Mouse (Mus musculus): Measurements from ENCODE around the gene Khnyn. TPM values are rescaled to one million over a fixed set of nuclear protein-coding genes. Genes with fewer than 3 reads are reported as not detected.

Gene Khnyn
- polyA plus RNA-seq, 1 experiment = 10.5 TPM

DNA sequence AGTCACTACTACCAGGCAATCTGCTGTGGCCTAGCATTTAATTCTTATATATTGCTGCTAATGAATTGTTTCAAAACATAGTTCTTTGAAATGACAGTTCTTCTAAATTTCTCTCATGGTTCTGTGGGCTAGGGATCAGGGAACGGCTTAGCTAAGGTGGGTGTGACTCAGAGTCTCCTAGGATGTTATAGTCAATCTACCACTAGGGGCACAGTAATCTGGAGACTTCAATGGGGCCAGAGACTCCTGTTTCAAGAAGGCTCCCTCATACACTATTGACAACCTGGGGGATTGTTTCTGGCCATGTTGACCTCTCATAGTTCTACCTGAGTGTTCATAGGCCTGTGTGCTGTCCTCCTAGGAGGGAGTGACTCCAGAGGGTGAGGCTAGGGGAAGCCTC lies 20.8 kb downstream of the Khnyn start:
- no peaks in the 10 kb centered on the region for H3K36me3 ChIP-seq (replicated peaks; ENCODE audit: low read length)
- peaks cover 5% of the 10 kb centered on the region for H3K27me3 ChIP-seq (replicated peaks)
- no peak overlapping the region for H3K4me3 ChIP-seq (replicated peaks)
- H3K4me1 ChIP-seq = peaks cover 21% of the 10 kb centered on the region
- no peaks in the 10 kb centered on the region for H3K9me3 ChIP-seq
- TF ChIP-seq GATA1 (IDR thresholded peaks at IDR 0.05; ENCODE audit: borderline replicate concordance, low read length) = no peak
- TF ChIP-seq FLI1 (IDR thresholded peaks at IDR 0.05; ENCODE audit: low read length) = no peak

DNA sequence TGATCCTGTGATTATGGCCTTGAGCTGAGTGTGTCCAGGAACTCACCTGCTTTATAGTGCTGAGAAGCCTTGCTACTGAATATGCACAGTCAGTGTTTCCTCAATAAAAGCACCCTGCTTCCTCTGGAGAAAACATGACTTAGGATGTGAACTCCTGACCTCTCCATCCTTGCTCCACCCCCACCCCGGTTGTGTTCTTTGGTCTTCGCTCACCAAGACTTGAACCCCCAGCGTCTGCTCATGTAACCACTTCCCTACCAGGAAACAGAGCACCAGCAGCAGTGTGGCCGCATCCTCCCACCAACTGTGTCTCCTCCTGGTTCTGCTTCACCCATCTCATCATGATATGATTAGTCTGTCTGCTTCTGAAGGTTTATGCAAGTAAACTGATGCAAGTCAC lies 28.7 kb downstream of the Khnyn start:
- H3K4me3 ChIP-seq (replicated peaks) = no peak overlapping the region
- TF ChIP-seq GATA1 (IDR thresholded peaks at IDR 0.05; ENCODE audit: borderline replicate concordance, low read length) (no peak), FLI1 (IDR thresholded peaks at IDR 0.05; ENCODE audit: low read length) (no peak)
- H3K36me3 ChIP-seq (replicated peaks; ENCODE audit: low read length) = no peaks in the 10 kb centered on the region

GRCm38 (mm10) chr14:55918240-55919082 lies 33.7 kb downstream of the Khnyn start:
- Histone ChIP-seq H3K4me3 (replicated peaks) (peak overlapping the region; percentile 67), H3K36me3 (replicated peaks; ENCODE audit: low read length) (no peaks in the 10 kb centered on the region), H3K4me1 (peaks cover 28% of the 10 kb centered on the region), H3K27me3 (replicated peaks) (no peaks in the 10 kb centered on the region), H3K9me3 (no peaks in the 10 kb centered on the region)
- TF ChIP-seq GATA1 (IDR thresholded peaks at IDR 0.05; ENCODE audit: borderline replicate concordance, low read length) = no peak
- TF ChIP-seq FLI1 (IDR thresholded peaks at IDR 0.05; ENCODE audit: low read length) = no peak

More for the DNA sequence above, 28.7 kb downstream of the Khnyn start:
- Histone ChIP-seq H3K4me1 (peaks cover 12% of the 10 kb centered on the region), H3K27me3 (replicated peaks) (peaks cover 3% of the 10 kb centered on the region), H3K9me3 (no peaks in the 10 kb centered on the region)

GRCm38 (mm10) chr14:55922475-55923232 lies 37.9 kb downstream of the Khnyn start:
- peaks cover 40% of the 10 kb centered on the region for H3K4me1 ChIP-seq
- no peak for TF ChIP-seq GATA1 (IDR thresholded peaks at IDR 0.05; ENCODE audit: borderline replicate concordance, low read length)
- TF ChIP-seq FLI1 (IDR thresholded peaks at IDR 0.05; ENCODE audit: low read length) = no peak
- no peaks in the 10 kb centered on the region for H3K9me3 ChIP-seq
- no peaks in the 10 kb centered on the region for H3K36me3 ChIP-seq (replicated peaks; ENCODE audit: low read length)
- no peaks in the 10 kb centered on the region for H3K27me3 ChIP-seq (replicated peaks)
- H3K4me3 ChIP-seq (replicated peaks) = no peak overlapping the region

DNA sequence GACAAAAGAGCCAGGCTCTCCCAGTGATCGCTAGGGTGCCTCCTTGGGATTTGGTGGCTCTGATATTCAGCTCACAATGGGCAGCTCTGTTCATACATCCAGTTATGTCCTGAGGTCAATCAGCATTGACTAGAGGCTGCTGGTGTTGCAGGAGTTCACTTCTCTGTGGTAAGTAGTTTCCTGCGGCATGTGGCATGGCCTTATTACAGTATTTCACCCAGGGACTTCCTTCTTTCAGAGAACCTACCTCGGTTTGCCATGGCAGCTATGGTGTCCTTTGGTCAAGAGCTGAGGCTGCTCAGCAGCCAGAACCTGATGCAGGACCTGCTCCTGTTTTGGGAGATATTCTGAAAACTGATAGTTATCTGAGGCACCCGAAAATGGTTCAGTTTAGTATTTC lies 42.1 kb downstream of the Khnyn start:
- Histone ChIP-seq H3K4me1 (peaks cover 24% of the 10 kb centered on the region), H3K9me3 (no peaks in the 10 kb centered on the region), H3K4me3 (replicated peaks) (no peak overlapping the region), H3K27me3 (replicated peaks) (no peaks in the 10 kb centered on the region), H3K36me3 (replicated peaks; ENCODE audit: low read length) (no peaks in the 10 kb centered on the region)
- TF ChIP-seq GATA1 (IDR thresholded peaks at IDR 0.05; ENCODE audit: borderline replicate concordance, low read length) (no peak), FLI1 (IDR thresholded peaks at IDR 0.05; ENCODE audit: low read length) (no peak)

DNA sequence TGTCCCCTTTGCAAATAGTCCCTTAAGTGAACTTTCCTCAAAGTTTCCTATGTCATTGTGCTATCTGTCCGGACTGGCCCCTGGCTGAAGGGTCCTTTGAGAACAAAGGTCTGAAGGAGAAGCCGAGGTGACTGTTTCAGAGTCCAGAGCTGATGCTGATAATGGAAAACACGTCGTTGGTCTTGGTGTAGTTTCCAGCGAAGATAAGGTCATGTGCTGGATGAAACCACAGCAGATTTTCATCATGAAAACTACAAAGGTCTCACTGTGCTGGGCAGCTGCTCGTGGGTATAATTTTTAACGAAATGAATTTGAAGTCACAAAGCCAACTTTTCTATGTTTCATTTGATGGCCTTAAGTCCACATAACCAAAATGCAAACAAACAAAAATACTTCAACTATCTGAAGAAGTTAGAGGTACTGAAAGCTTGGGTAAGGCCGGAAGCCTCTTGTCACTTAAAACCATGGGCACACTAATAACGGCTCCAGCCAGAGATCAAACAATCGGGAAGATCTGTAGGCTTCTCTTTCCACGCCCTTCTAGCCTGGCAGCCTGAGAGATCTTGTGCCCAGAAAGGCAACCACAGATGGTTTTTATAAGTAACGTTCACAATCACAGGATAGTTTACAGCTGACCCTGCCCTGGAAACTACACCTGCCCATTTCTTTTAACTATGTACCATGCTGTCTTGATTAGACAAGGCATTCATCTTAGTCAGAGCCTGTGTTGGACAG lies 44.7 kb downstream of the Khnyn start:
- no peak for TF ChIP-seq FLI1 (IDR thresholded peaks at IDR 0.05; ENCODE audit: low read length)
- TF ChIP-seq GATA1 (IDR thresholded peaks at IDR 0.05; ENCODE audit: borderline replicate concordance, low read length) = no peak
- Histone ChIP-seq H3K4me3 (replicated peaks) (no peak overlapping the region), H3K27me3 (replicated peaks) (no peaks in the 10 kb centered on the region), H3K36me3 (replicated peaks; ENCODE audit: low read length) (no peaks in the 10 kb centered on the region), H3K4me1 (peaks cover 21% of the 10 kb centered on the region), H3K9me3 (no peaks in the 10 kb centered on the region)

DNA sequence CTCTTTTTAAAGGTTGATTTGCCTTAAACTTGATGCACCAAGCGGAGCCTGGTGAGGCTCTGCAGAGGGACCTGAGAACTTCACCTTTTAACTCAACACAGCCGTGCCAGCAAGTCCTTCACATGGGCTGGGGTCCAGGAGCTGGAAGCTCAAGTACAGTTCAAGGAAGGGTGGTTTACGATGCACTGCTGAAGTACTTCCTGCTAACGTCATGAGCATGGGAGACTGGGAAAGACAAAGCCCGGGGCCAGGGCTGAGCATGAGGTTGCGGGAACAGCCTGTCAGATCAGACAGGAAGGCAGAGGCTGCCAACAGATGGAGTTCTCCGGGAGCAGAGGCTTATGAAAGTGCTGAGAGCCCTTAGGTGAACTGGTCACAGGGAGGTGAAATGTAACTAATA lies 48.8 kb downstream of the Khnyn start:
- Histone ChIP-seq H3K4me3 (replicated peaks) (no peak overlapping the region), H3K4me1 (peaks cover 9% of the 10 kb centered on the region), H3K36me3 (replicated peaks; ENCODE audit: low read length) (no peaks in the 10 kb centered on the region), H3K9me3 (no peaks in the 10 kb centered on the region), H3K27me3 (replicated peaks) (no peaks in the 10 kb centered on the region)
- TF ChIP-seq GATA1 (IDR thresholded peaks at IDR 0.05; ENCODE audit: borderline replicate concordance, low read length) (no peak), FLI1 (IDR thresholded peaks at IDR 0.05; ENCODE audit: low read length) (no peak)

DNA sequence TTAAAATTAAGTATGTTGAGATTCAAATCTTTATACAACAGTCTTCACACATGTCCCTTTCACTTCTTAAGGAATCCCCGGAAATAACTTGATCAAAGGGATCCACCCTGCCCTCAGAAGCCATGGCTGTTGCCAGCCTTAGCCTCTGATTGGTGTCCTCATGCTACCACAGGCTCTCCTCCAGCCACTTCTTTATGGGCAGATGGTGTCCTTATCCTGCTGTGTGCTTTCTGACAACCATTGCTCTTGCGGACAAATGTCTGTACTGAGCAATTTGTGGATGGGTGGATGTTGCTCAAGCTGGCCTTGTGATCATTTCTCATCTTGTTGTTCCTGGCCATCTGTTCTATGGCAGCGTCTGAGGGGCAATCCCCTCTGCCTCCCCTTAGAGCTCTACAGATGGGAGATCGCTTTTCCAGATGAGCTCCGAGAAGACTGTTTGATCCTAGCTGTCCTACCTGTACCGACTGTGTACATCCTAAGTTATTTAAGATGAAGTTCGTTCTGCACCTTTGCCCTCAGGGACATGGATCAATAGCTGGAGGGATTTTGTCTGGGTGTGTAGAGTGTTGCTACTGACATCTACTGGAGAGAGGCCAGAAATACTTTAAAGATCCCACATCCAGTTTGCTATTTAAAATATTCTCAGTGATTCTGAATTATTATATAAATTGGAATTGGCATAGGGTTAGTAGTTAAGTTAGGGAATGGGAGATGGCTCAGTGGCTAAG lies 55.5 kb downstream of the Khnyn start:
- Histone ChIP-seq H3K9me3 (no peaks in the 10 kb centered on the region), H3K27me3 (replicated peaks) (peaks cover 2% of the 10 kb centered on the region), H3K4me3 (replicated peaks) (no peak overlapping the region), H3K36me3 (replicated peaks; ENCODE audit: low read length) (no peaks in the 10 kb centered on the region), H3K4me1 (peaks cover 30% of the 10 kb centered on the region)
- TF ChIP-seq GATA1 (IDR thresholded peaks at IDR 0.05; ENCODE audit: borderline replicate concordance, low read length) (no peak), FLI1 (IDR thresholded peaks at IDR 0.05; ENCODE audit: low read length) (no peak)

DNA sequence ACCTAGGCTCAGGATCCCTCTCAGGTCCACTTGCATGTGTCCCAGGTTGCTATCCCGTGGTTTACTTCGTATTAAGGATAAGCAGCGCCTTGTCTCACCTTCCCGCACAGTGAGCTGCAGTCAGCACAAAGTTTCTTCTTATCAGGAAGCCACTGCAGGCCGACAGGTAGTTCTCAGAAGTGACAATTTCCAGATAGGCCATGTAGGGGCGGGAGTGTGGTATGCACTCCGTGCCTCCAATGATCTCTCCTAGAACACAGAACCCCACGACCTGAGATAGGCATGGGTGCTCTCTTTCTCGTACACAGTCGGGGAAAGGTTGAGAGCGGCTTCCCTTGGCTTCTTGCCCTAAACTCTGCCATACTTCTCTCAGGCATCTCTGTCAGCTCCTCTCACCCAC lies 58.9 kb downstream of the Khnyn start:
- no peak for TF ChIP-seq FLI1 (IDR thresholded peaks at IDR 0.05; ENCODE audit: low read length)
- TF ChIP-seq GATA1 (IDR thresholded peaks at IDR 0.05; ENCODE audit: borderline replicate concordance, low read length) = no peak
- no peaks in the 10 kb centered on the region for H3K36me3 ChIP-seq (replicated peaks; ENCODE audit: low read length)
- peaks cover 2% of the 10 kb centered on the region for H3K27me3 ChIP-seq (replicated peaks)
- H3K4me3 ChIP-seq (replicated peaks) = no peak overlapping the region
- peaks cover 58% of the 10 kb centered on the region for H3K4me1 ChIP-seq
- no peaks in the 10 kb centered on the region for H3K9me3 ChIP-seq

All from megakaryocyte, embryonic 14.5 days (primary cell).